Mouse (Mus musculus) MEL (cell line): ENCODE data around the gene Ear2. TPM values are rescaled to one million over a fixed set of nuclear protein-coding genes. Genes with fewer than 3 reads are reported as not detected.

Experiments used
- polyA plus RNA-seq, 2 experiments: library from polyadenylated mRNA; stranded (reverse) in 1 of 2; unstranded in 1 of 2; fragments of >175 nt in 1 of 2; fragments of >200 nt in 1 of 2; gene quantifications; 2 replicates each; pipeline versions ENCODE4 v1.2.1 to v1.2.4; 2012; ENCODE audit warnings: low replicate concordance in 2 of 2, low read depth in 1 of 2; ENCODE audit not compliant: insufficient read length in 2 of 2, insufficient read depth in 1 of 2, missing spikeins in 1 of 2
- total RNA-seq: library from RNA; depleted of rRNA; stranded (reverse); fragments of 300-350 nt; gene quantifications from 2 replicates; pipeline ENCODE4 v1.2.3, GENCODE M21; 2012; rRNA removed

The Ear2 gene
- total and polyA plus RNA-seq, 3 experiments, result 0.19 TPM; not detected in 2

Other genes with a start within 250 kb of the Ear2 start
- gene Ear1, start 227.1 kb upstream of the Ear2 start, total RNA-seq, result not detected in 2 replicates
- not detected for gene Ear1, start 227.1 kb upstream of the Ear2 start, polyA plus RNA-seq
- gene Ear10, start 179.1 kb upstream of the Ear2 start, total RNA-seq, result not detected in 2 replicates
- gene Ear10, start 179.1 kb upstream of the Ear2 start, polyA plus RNA-seq, result not detected
- gene Gm8113, start 177.3 kb upstream of the Ear2 start, total RNA-seq, result 18.1 and 18.3 TPM in 2 replicates
- 10 to 100 TPM in 1 of 2 experiments, not detected in 1; 21.2 TPM for gene Gm8113, start 177.3 kb upstream of the Ear2 start, polyA plus RNA-seq
- not detected in 2 replicates for gene Ang5, start 145.6 kb upstream of the Ear2 start, total RNA-seq
- gene Ang5, start 145.6 kb upstream of the Ear2 start, polyA plus RNA-seq, result not detected
- not detected in 2 replicates for gene Ang6, start 100.4 kb upstream of the Ear2 start, total RNA-seq
- gene Ang6, start 100.4 kb upstream of the Ear2 start, polyA plus RNA-seq, result not detected
- not detected in 2 replicates for gene Gm3327, start 21.2 kb downstream of the Ear2 start, total RNA-seq
- gene Gm3327, start 21.2 kb downstream of the Ear2 start, polyA plus RNA-seq, result not detected
- not detected in 2 replicates for gene Gm8212, start 95.0 kb downstream of the Ear2 start, total RNA-seq
- not detected for gene Gm8212, start 95.0 kb downstream of the Ear2 start, polyA plus RNA-seq
- 0.33 and 0.77 TPM in 2 replicates for gene 4930503E14Rik, start 110.6 kb downstream of the Ear2 start, total RNA-seq
- gene 4930503E14Rik, start 110.6 kb downstream of the Ear2 start, polyA plus RNA-seq, result under 1 TPM in 1 of 2 experiments, not detected in 1; 0.14 TPM
- gene Gm8220, start 182.9 kb downstream of the Ear2 start, total RNA-seq, result not detected in 2 replicates
- not detected for gene Gm8220, start 182.9 kb downstream of the Ear2 start, polyA plus RNA-seq
- not detected in 2 replicates for gene Gm5930, start 235.9 kb downstream of the Ear2 start, total RNA-seq
- not detected for gene Gm5930, start 235.9 kb downstream of the Ear2 start, polyA plus RNA-seq